Mouse (Mus musculus) lung, adult 18-20 months (tissue): Measurements from ENCODE around the gene Zic4.

ENCODE experiments used
- DNase-seq, 2 experiments: peaks; one replicate each; pipeline ENCODE4 v3.0.0; 2022; ENCODE audit warnings: mixed read lengths in 2 of 2

Gene Zic4

GRCm38 (mm10) chr9:91381284-91382110 is 19.3 kb downstream of the Zic4 start:
- no peak for DNase-seq

GRCm38 (mm10) chr9:91382111-91382379 is 19.8 kb downstream of the Zic4 start:
- DNase-seq: no peak

GRCm38 (mm10) chr9:91382471-91383255 is 20.4 kb downstream of the Zic4 start:
- DNase-seq: no peak

DNA sequence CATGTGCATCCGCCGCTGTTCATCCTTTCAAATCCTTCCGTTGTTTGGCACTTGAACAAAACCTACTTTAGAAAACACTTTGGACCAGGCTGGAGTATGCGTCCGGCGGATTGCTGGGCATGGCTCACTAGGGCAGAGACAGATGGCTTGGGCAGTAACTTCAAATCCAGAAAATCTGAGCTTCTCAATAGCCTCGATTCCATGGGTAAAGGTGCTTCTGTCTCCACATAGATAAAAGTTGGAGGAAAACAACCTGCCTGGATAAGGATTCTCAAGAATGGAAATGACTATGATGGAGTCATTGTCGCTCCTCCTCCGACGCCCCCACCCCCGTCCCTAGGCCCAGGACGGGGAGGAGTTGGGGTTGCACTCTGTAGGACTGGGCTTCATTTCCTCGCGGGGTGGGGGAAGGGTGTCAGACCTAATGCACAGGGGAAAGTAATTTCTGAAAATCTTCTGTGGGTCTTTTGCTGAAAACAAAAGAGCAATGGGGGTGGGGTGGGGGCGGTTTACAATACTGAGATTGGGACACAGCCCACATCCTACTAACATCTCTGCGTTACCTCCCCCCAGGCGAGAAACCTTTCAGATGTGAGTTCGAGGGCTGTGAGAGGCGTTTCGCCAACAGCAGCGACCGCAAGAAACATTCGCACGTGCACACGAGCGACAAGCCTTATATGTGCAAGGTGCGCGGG is 21.4 kb downstream of the Zic4 start:
- DNase-seq: no peak

- no peak for DNase-seq
These were observed 21.9 kb downstream of the Zic4 start for GRCm38 (mm10) chr9:91384136-91384500.

- DNase-seq: no peak
These were observed 22.7 kb downstream of the Zic4 start for GRCm38 (mm10) chr9:91384693-91385560.

DNA sequence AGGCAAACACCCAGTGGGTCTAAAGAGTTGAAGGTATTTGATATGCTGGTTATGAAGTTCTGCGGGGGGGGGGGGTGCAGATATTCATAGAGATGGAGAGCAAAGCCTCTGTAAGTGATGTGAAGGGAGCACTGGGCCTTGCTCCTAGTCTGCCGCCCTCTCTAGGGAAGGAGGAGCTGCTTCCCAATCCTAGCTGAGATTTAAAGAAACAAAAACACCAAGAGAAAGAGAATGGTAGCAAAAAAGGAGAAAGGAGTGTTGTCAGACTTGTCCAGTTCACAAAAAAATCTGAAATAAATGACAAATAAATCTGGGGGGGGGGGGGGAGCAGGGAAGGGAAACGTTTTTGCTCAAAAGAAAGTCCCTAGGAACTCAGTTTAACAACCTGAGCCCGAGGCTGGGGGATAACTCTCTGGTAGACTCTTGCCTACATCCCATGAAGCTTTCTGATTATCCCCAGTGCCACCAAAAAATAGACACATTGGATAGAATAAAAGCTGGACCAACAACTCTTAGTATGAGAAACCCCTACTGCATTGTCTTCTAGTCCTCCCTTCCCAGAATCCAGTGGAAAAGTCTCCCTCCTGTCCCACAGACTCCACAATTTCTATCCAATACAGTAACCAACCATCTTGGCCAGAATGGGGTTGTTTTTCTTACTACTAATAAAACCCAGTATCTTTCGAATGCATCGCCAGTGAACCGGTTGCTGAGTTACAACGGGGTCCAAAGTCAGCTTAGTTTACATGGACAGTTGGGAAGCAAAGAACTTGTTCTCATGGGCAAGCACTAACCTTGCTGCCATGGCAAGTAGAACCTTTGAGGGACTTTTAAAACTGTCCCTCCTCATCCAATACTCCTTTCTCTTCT is 23.6 kb downstream of the Zic4 start:
- no peak for DNase-seq

GRCm38 (mm10) chr9:91386502-91386890 is 24.3 kb downstream of the Zic4 start:
- DNase-seq: no peak

DNA sequence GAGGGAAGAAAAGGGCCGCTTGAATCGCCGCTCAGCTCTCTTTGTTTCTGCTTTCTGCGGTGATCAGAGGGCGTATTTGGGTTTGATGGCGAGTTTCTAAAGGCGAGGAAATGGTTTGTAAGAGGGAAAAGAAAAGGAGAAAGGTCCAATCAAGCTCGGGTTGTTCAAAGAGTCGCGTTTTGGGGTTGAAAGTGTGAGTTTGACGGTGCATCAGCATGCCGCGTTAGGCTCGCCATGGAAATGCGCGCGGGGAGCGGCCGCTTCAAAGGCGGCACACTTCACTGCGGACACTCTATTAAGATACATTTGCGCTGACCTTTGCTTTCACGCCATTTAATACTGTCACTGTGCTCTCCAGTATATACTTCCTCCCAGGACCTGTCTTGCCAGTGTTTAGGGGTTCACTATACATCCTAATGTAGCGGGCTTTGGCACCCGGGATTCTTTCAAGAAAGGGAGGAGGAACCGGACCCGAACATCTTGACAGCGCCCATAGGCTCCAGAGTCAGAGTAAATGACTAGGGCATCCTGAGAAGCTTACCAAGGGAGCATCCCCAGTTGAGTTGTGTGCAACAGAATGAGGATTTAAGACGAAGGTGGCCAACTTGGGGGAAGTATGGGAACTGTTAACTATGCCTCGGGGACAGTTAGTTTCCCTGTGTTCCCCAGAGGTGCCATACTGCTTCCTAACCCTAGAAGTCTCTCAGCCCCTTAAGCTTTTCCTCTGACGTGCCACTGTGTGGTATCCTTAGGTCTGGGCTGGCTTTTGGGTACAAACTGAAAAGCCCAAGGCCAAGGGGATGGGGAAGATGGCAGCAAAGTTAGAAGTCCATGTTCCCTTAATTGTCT is 24.9 kb downstream of the Zic4 start:
- DNase-seq: no peak

DNA sequence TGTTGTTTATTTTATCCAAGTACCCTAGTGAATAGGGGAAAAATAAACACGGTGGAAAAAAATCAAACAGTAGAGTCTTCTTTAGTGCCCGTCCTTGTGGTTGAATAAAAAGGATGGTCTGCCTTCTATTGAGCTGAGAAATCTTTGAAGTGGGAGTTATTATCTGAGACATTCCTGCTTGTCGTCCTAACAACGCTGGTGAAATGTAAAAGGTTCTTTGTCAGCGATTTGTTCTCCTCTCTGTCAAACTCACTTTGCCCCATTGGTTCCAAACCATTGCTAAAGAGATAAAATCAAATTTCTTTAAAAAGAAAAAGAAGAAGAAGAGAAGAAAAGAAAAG is 25.5 kb downstream of the Zic4 start:
- DNase-seq: no peak

DNA sequence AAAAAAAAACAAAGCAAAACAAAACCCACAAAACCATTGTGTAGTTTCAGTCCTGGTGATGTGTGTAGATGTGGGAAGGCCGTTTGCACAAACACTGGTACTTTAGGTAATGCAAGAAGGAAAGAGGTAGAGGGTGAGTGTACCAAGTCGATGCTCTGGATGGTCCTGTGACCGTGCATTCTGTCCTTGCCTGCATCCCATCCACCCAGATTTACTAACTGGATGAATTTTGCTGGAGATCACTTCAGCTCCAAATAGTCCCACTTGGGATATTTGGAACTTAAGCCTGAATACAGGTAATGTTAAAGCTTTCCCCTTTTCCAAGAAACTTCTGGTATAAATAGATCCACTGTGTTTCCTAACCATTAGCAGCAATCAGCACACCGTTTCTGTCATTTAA is 26.0 kb downstream of the Zic4 start:
- no peak for DNase-seq

GRCm38 (mm10) chr9:91393376-91394068 is 31.3 kb downstream of the Zic4 start:
- DNase-seq: no peak

DNA sequence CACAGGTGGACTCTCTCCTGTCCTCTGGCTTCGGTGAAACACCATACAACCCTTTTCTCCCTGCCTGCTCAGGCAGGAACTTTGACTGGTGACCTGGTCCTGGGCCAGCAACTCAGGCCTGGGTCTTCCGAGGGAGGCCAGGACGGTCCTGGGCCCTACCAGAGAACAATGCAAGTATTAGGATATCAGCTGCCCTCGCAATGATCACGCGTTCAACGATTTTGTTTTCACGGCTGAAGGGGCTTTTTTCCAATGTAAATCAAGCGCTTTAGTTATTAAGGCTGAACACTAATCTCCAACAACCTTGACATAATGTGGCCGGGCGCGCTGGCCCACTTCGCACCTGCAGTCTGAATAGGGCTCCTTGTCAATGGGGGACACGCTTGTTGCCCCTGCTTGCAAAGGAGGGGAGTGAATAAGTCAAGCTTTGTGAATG is 32.0 kb downstream of the Zic4 start:
- no peak for DNase-seq

GRCm38 (mm10) chr9:91395066-91395772 is 33.0 kb downstream of the Zic4 start:
- no peak for DNase-seq

- no peak for DNase-seq
These were observed 37.8 kb downstream of the Zic4 start for GRCm38 (mm10) chr9:91399976-91400375.

GRCm38 (mm10) chr9:91400482-91401093 is 38.4 kb downstream of the Zic4 start:
- DNase-seq: no peak

GRCm38 (mm10) chr9:91401471-91401870 is 39.3 kb downstream of the Zic4 start:
- DNase-seq: no peak

- no peak for DNase-seq
These were observed 42.0 kb downstream of the Zic4 start for GRCm38 (mm10) chr9:91404229-91404628.
